Mouse (Mus musculus) lung, adult 2 months (tissue): ENCODE measurements around the gene Rbm18.

Experiments used
- CTCF ChIP-seq: fragments of 200-500 bp; IDR thresholded peaks from 2 replicates; pipeline ENCODE4 v1.5.1; 2011; ENCODE audit warnings: mild to moderate bottlenecking, low read length, control low read depth; ENCODE audit not compliant: insufficient read depth
- POLR2A ChIP-seq: fragments of 200-500 bp; IDR thresholded peaks from 2 replicates; pipeline ENCODE4 v1.6.1; 2011; ENCODE audit warnings: low read depth, mild to moderate bottlenecking, control low read depth, low read length, borderline replicate concordance; ENCODE audit errors: extremely low read depth

GRCm38 (mm10) chr2:36179487-36179886 is 42.9 kb upstream of the Rbm18 start:
- TF ChIP-seq CTCF, result no peak
- TF ChIP-seq POLR2A, result no peak
